Mouse (Mus musculus) midbrain, embryonic 10.5 days (tissue): ENCODE data around the gene Gm17660. TPM values are rescaled to one million over a fixed set of nuclear protein-coding genes. Genes with fewer than 3 reads are reported as not detected.
"Not testable (repeated sequence)": the region's sequence is repeated elsewhere in the genome, so short reads cannot be mapped to it uniquely, and the experiment has no call there.

Experiments used
- DNase-seq: peaks from one replicate; pipeline ENCODE4 v3.0.0-alpha.2; 2017; ENCODE audit warnings: low spot score
- H3K27ac ChIP-seq: fragments of 300-500 bp; sonication (generic); replicated peaks from 2 replicates; pipeline ENCODE4 v1.5.1; 2016; ENCODE audit warnings: mild to moderate bottlenecking
- H3K27me3 ChIP-seq: fragments of 300-500 bp; sonication (generic); 2 replicates; pipeline ENCODE4 v1.6.1; 2016; ENCODE audit warnings: low read depth, mild to moderate bottlenecking; ENCODE audit not compliant: poor library complexity, severe bottlenecking
- H3K36me3 ChIP-seq: fragments of 300-500 bp; sonication (generic); 2 replicates; pipeline ENCODE4 v1.6.1; 2016; ENCODE audit warnings: mild to moderate bottlenecking, moderate library complexity
- H3K4me1 ChIP-seq: fragments of 300-500 bp; sonication (generic); 2 replicates; pipeline ENCODE4 v1.6.1; 2016
- H3K4me3 ChIP-seq: fragments of 300-500 bp; sonication (generic); 2 replicates; pipeline ENCODE4 v1.5.1; 2016; ENCODE audit warnings: mild to moderate bottlenecking, moderate library complexity
- H3K9me3 ChIP-seq: fragments of 300-500 bp; sonication (generic); replicated peaks from 2 replicates; pipeline ENCODE4 v1.6.1; 2016; ENCODE audit warnings: mild to moderate bottlenecking
- WGBS: fragments of 180-500 bp; shearing (Covaris S2); methylation state at CpG from one replicate; pipeline ENCODE4 v1.1.7; 2016; 5-methylcytosine and 5-hydroxymethylcytosine counted together
- microRNA-seq: library from miRNA; unstranded; fragments of <30 nt; microRNA quantifications from one replicate; pipeline ENCODE4, GENCODE M21; 2017
- polyA plus RNA-seq: library from polyadenylated mRNA; unstranded; fragments of >200 nt; fragmentation: Nextera tagmentation; extraction: Ambion mirVana; gene quantifications from 2 replicates; pipeline ENCODE4 v1.2.1, GENCODE M21; 2016

Gene Gm17660
- polyA plus RNA-seq, 1 experiment from 2014 or later, result not detected

- peaks cover 24% of the 10 kb centered on the region for H3K4me1 ChIP-seq
- no peaks in the 10 kb centered on the region for H3K9me3 ChIP-seq
- H3K4me3 ChIP-seq, result no peak overlapping the region
- DNase-seq, result no peak
- H3K27ac ChIP-seq, result no peak overlapping the region
- H3K36me3 ChIP-seq, result no peaks in the 10 kb centered on the region
- WGBS, result 37% methylated on average over 17 of the region's 17 CpGs
- peaks cover 44% of the 10 kb centered on the region for H3K27me3 ChIP-seq
Measured at GRCm38 (mm10) chr5:104025245-104025854, 52.1 kb downstream of the Gm17660 start.

GRCm38 (mm10) chr5:104024762-104025161 lies 52.6 kb downstream of the Gm17660 start:
- H3K27me3 ChIP-seq, result peaks cover 44% of the 10 kb centered on the region

GRCm38 (mm10) chr5:104024193-104024592 lies 53.2 kb downstream of the Gm17660 start:
- WGBS, result 82% methylated on average over 5 of the region's 5 CpGs
- DNase-seq, H3K9me3 ChIP-seq, H3K4me3 ChIP-seq, H3K36me3 ChIP-seq, H3K27ac ChIP-seq: not testable (repeated sequence)
- H3K4me1 ChIP-seq, result peaks cover 26% of the 10 kb centered on the region
- peaks cover 44% of the 10 kb centered on the region for H3K27me3 ChIP-seq

More at GRCm38 (mm10) chr5:104024762-104025161, 52.6 kb downstream of the Gm17660 start:
- H3K4me1 ChIP-seq, result peaks cover 24% of the 10 kb centered on the region
- H3K36me3 ChIP-seq, result no peaks in the 10 kb centered on the region
- H3K4me3 ChIP-seq, result no peak overlapping the region
- no peak overlapping the region for H3K27ac ChIP-seq
- DNase-seq, result no peak
- H3K9me3 ChIP-seq, result no peaks in the 10 kb centered on the region
- 65% methylated on average over 11 of the region's 11 CpGs for WGBS

- no peak overlapping the region for H3K4me3 ChIP-seq
- no peaks in the 10 kb centered on the region for H3K36me3 ChIP-seq
- H3K9me3 ChIP-seq, result no peaks in the 10 kb centered on the region
- no peak for DNase-seq
- peaks cover 44% of the 10 kb centered on the region for H3K27me3 ChIP-seq
- H3K4me1 ChIP-seq, result peaks cover 27% of the 10 kb centered on the region
- no peak overlapping the region for H3K27ac ChIP-seq
- 80% methylated on average over 8 of the region's 8 CpGs for WGBS
Measured at GRCm38 (mm10) chr5:104023289-104024020, 54.0 kb downstream of the Gm17660 start.

- 48% methylated on average over 5 of the region's 5 CpGs for WGBS
- DNase-seq, result no peak
Measured at GRCm38 (mm10) chr5:104022558-104022957, 54.9 kb downstream of the Gm17660 start.

GRCm38 (mm10) chr5:104021597-104022378 lies 55.6 kb downstream of the Gm17660 start, which contains the start of gene Hsd17b11:
Gene Hsd17b11, minus strand, starts transcription at chr5:104021919.
- H3K9me3 ChIP-seq, result no peaks in the 10 kb centered on the region
- peak within 1 kb of the TSS; percentile 60 for H3K4me3 ChIP-seq
- peaks cover 27% of the 10 kb centered on the region for H3K4me1 ChIP-seq
- peak within 1 kb of the TSS; percentile 79 for H3K27ac ChIP-seq
- no peaks in the 10 kb centered on the region for H3K36me3 ChIP-seq
- 2% methylated on average over 31 of the region's 31 CpGs for WGBS
- peaks cover 44% of the 10 kb centered on the region for H3K27me3 ChIP-seq
- DNase-seq, result peak; percentile 71

More at GRCm38 (mm10) chr5:104022558-104022957, 54.9 kb downstream of the Gm17660 start:
- H3K36me3 ChIP-seq, result no peaks in the 10 kb centered on the region
- H3K9me3 ChIP-seq, result no peaks in the 10 kb centered on the region
- peak overlapping the region; percentile 60 for H3K4me3 ChIP-seq
- H3K27ac ChIP-seq, result no peak overlapping the region
- peaks cover 27% of the 10 kb centered on the region for H3K4me1 ChIP-seq
- peaks cover 44% of the 10 kb centered on the region for H3K27me3 ChIP-seq

Small RNA genes within 50 kb of the gene (microRNA-seq; reads per million reads assigned to microRNA genes)
- 2.7 reads per million for gene Mir5619

Other genes with a start within 250 kb of the Gm17660 start
- 11.5 TPM in 2 replicates for gene Klhl8, start 166.3 kb downstream of the Gm17660 start, polyA plus RNA-seq
- not detected in 2 replicates for gene Hsd17b13, start 100.2 kb downstream of the Gm17660 start, polyA plus RNA-seq
- 1.3 and 1.6 TPM in 2 replicates for gene Hsd17b11, start 55.7 kb downstream of the Gm17660 start, polyA plus RNA-seq
- 65.7 and 70.2 TPM in 2 replicates for gene Nudt9, start 31.3 kb downstream of the Gm17660 start, polyA plus RNA-seq
- gene Sparcl1, start 36.1 kb upstream of the Gm17660 start, polyA plus RNA-seq, result 30.0 and 42.1 TPM in 2 replicates
- gene Dspp, start 93.1 kb upstream of the Gm17660 start, polyA plus RNA-seq, result not detected in 2 replicates
- gene Dmp1, start 125.0 kb upstream of the Gm17660 start, polyA plus RNA-seq, result 0.63 and 1.7 TPM in 2 replicates
- gene Ibsp, start 221.6 kb upstream of the Gm17660 start, polyA plus RNA-seq, result 0.05 and 0.12 TPM in 2 replicates
- not detected in 2 replicates for gene Mepe, start 247.7 kb upstream of the Gm17660 start, polyA plus RNA-seq